In the genomic region with DNA sequence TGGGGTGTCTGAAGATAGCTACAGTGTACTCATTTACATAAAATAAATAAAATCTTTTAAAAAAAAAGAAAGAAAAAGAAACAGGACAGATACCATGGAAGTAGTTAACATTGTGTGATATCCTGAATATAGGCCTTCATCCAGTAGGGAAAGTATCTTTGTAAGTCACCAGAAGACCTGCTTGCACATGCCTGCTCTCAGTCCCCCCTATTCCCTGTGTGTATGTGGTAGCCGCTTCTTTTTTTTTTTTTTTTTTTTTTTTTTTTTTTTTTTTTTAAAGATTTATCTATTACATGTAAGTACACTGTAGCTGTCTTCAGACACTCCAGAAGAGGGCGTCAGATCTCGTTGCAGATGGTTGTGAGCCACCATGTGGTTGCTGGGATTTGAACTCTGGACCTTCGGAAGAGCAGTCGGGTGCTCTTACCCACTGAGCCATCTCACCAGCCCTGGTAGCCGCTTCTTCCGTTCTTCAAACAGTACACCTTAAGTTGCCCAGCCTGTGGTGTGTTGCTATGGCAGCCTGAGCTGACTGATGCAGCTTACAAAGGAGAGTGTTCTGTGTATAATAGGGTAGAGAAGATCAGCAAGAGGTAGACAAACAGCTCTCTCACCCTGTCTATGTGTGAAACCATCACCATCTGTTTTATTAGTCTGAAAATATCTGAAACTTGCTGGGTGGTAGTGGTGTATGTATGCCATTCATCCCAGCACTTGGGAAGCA, we compare ENCODE assay signal across 21 mouse cellular contexts. TPM values are rescaled to one million over a fixed set of nuclear protein-coding genes. Genes with fewer than 3 reads are reported as not detected.
DNase-seq lines count a peak whose midpoint lies in the region; ATAC-seq and TF ChIP-seq lines count a peak whose summit lies in the region.
"Had no signal": no experiment of that assay in that cellular context is flagged by ENCODE, and none has a peak within 500 bp of the region (broad histone marks: within the 10 kb centered on the region; RNA-seq: fewer than 3 reads in every experiment).

No protein-coding gene starts in this region.

- ATAC-seq in erythroblast, adult 5-6 weeks (replicated peaks; ENCODE audit: low FRiP score, poor library complexity, severe bottlenecking), result peak; percentile 26; the same call in 1 of the 2 replicates

- H3K9ac ChIP-seq in heart, adult 2 months (ENCODE audit: low read depth, low read length), result no peak overlapping the region
- H3K9ac ChIP-seq: limb, embryonic 15.5 days; midbrain, embryonic 12.5 days had no signal

- no peak for TF ChIP-seq CTCF in heart, adult 2 months (IDR thresholded peaks at IDR 0.05)

- WGBS in heart, adult 2 months, result 85% methylated on average over 7 of the region's 7 CpGs

- no peak for TF ChIP-seq EP300 in heart, adult 2 months (IDR thresholded peaks at IDR 0.05; ENCODE audit: insufficient read depth, low read depth, low read length)

- H3K36me3 ChIP-seq in heart, adult 2 months (ENCODE audit: control insufficient read depth, insufficient read depth, low read length), result no peaks in the 10 kb centered on the region

- DNase-seq in heart, adult 11 months, result peak; percentile 65
- no peak for DNase-seq in heart, adult 2 months
- DNase-seq in 3134 (ENCODE audit: extremely low read depth, insufficient read length, low spot score) (peak; percentile 28), ES-CJ7 (ENCODE audit: low read depth, low spot score) (peak; percentile 52)
- no peak for DNase-seq in adrenal gland, postnatal 4 days (ENCODE audit: low spot score in 2 of 2)
- DNase-seq in right cerebral cortex, postnatal 10 days (ENCODE audit: low spot score in 2 of 2), result no peak
- no peak for DNase-seq in heart, adult 18-20 months
- DNase-seq: adrenal gland, adult 2 months; cerebellum, adult 11-12 months; gastrocnemius, postnatal 14 days; kidney, adult 8-10 months; kidney, postnatal 14 days; layer of hippocampus, postnatal 36 days; thymus, postnatal 36 days had no signal

- H3K27ac ChIP-seq in heart, adult 2 months, result no peak overlapping the region
- H3K27ac ChIP-seq: layer of hippocampus, adult 2 months; limb, embryonic 15.5 days; macrophage; midbrain, embryonic 12.5 days had no signal

- intact Hi-C loops in heart, adult 2 months (cut with DNase I), result no loop called here

- H3K4me3 ChIP-seq in heart, adult 2 months, result no peak overlapping the region
- H3K4me3 ChIP-seq: erythroblast, embryonic 14.5 days; layer of hippocampus, adult 2 months; limb, embryonic 15.5 days; midbrain, embryonic 12.5 days; myocyte had no signal

- no peaks in the 10 kb centered on the region for H3K79me2 ChIP-seq in heart, adult 2 months (replicated peaks; ENCODE audit: control insufficient read depth, insufficient read depth, low read length)

- TF ChIP-seq POLR2A in heart, adult 2 months (IDR thresholded peaks at IDR 0.05; ENCODE audit: insufficient read depth, low read depth, low read length), result no peak

- H3K4me1 ChIP-seq in heart, adult 2 months (ENCODE audit: control insufficient read depth, insufficient read depth, low read length), result no peaks in the 10 kb centered on the region
- H3K4me1 ChIP-seq: limb, embryonic 15.5 days had no signal

- H3K27me3 ChIP-seq in heart, adult 2 months (ENCODE audit: control insufficient read depth, insufficient read depth, low read length), result no peaks in the 10 kb centered on the region
- H3K27me3 ChIP-seq: limb, embryonic 15.5 days; midbrain, embryonic 12.5 days had no signal

RNA-seq across cellular contexts. Expression of a gene that starts 15.7 kb away (rescaled TPM):
- 10 to 100 TPM; 31.8 to 32.3 TPM for total RNA-seq in heart, adult 2 months (2021)
- polyA plus RNA-seq in heart, adult 2 months (2012; rRNA removed), result 10.3 and 24.2 TPM in 2 replicates
- 2.1 and 2.7 TPM in 2 replicates for total RNA-seq in erythroblast, adult 5-6 weeks (2015; ENCODE audit: low replicate concordance)
- total RNA-seq in erythroblast, adult 5-6 weeks (2017; ENCODE audit: low replicate concordance), result 3.6 and 10.4 TPM in 2 replicates
- 10 to 100 TPM; 25.8 to 26.8 TPM for total RNA-seq in adrenal gland, postnatal 4 days (2021)
- total RNA-seq in heart, adult 18-20 months (2021), result 10 to 100 TPM; 26.0 to 34.4 TPM

RNA-seq across cellular contexts. Expression of a gene that starts 24.0 kb away (rescaled TPM):
- 10 to 100 TPM; 58.4 to 64.0 TPM for total RNA-seq in heart, adult 2 months (2021)
- 4.3 and 10.7 TPM in 2 replicates for polyA plus RNA-seq in heart, adult 2 months (2012; rRNA removed)
- 90.3 and 130 TPM in 2 replicates for total RNA-seq in erythroblast, adult 5-6 weeks (2015; ENCODE audit: low replicate concordance)
- 98.7 and 161 TPM in 2 replicates for total RNA-seq in erythroblast, adult 5-6 weeks (2017; ENCODE audit: low replicate concordance)
- total RNA-seq in adrenal gland, postnatal 4 days (2021), result 100 to 1,000 TPM; 196 to 224 TPM
- total RNA-seq in heart, adult 18-20 months (2021), result 10 to 100 TPM; 58.9 to 66.2 TPM

RNA-seq across cellular contexts. Expression of a gene that starts 48.0 kb away (rescaled TPM):
- total RNA-seq in heart, adult 2 months (2021), result 10 to 100 TPM; 25.3 to 26.8 TPM
- polyA plus RNA-seq in heart, adult 2 months (2012; rRNA removed), result 14.5 and 18.2 TPM in 2 replicates
- total RNA-seq in erythroblast, adult 5-6 weeks (2015; ENCODE audit: low replicate concordance), result 8.4 and 15.4 TPM in 2 replicates
- 10.2 and 12.0 TPM in 2 replicates for total RNA-seq in erythroblast, adult 5-6 weeks (2017; ENCODE audit: low replicate concordance)
- total RNA-seq in adrenal gland, postnatal 4 days (2021), result 10 to 100 TPM; 14.7 to 17.4 TPM
- 10 to 100 TPM; 28.6 to 33.1 TPM for total RNA-seq in heart, adult 18-20 months (2021)

RNA-seq across cellular contexts. Expression of a gene that starts 48.0 kb away (rescaled TPM):
- total RNA-seq in heart, adult 2 months (2021), result 10 to 100 TPM; 20.4 to 24.9 TPM
- polyA plus RNA-seq in heart, adult 2 months (2012; rRNA removed), result 5.5 and 7.2 TPM in 2 replicates
- 22.8 and 34.0 TPM in 2 replicates for total RNA-seq in erythroblast, adult 5-6 weeks (2015; ENCODE audit: low replicate concordance)
- total RNA-seq in erythroblast, adult 5-6 weeks (2017; ENCODE audit: low replicate concordance), result 33.3 and 50.2 TPM in 2 replicates
- 10 to 100 TPM; 26.0 to 27.1 TPM for total RNA-seq in adrenal gland, postnatal 4 days (2021)
- total RNA-seq in heart, adult 18-20 months (2021), result 10 to 100 TPM; 21.6 to 22.6 TPM

RNA-seq across cellular contexts. Expression of a gene that starts 48.0 kb away (rescaled TPM):
- total RNA-seq in heart, adult 2 months (2021), result under 1 TPM; 0.59 to 0.65 TPM
- polyA plus RNA-seq in heart, adult 2 months (2012; rRNA removed), result 0.12 and 0.23 TPM in 2 replicates
- 1.5 TPM in 1 of 2 replicates, not detected in the other for total RNA-seq in erythroblast, adult 5-6 weeks (2015; ENCODE audit: low replicate concordance)
- 1.1 and 2.0 TPM in 2 replicates for total RNA-seq in erythroblast, adult 5-6 weeks (2017; ENCODE audit: low replicate concordance)
- 1 to 10 TPM; 2.7 to 3.0 TPM for total RNA-seq in adrenal gland, postnatal 4 days (2021)
- total RNA-seq in heart, adult 18-20 months (2021), result under 1 TPM; 0.42 to 0.51 TPM
- polyA plus RNA-seq: adrenal gland, adult 2 months; erythroblast, embryonic 14.5 days had no signal

Comparison
In these comparisons a context has a peak if more than half of its experiments do, and no peak if none do; other contexts are left out.
1. DNase-seq: peak in heart, adult 11 months (single experiment), 3134 (single experiment) and ES-CJ7 (single experiment); none in heart, adult 2 months (0 of 2), adrenal gland, postnatal 4 days (0 of 2), right cerebral cortex, postnatal 10 days (0 of 2) and heart, adult 18-20 months (0 of 2).